Mouse (Mus musculus) cerebellum, postnatal 25 days (tissue): ENCODE data around the gene Ttc38.

Experiments
- DNase-seq, 2 experiments: peaks; one replicate each; pipeline ENCODE4 v3.0.0; 2021; ENCODE audit warnings: mixed read lengths in 2 of 2

The Ttc38 gene

DNA sequence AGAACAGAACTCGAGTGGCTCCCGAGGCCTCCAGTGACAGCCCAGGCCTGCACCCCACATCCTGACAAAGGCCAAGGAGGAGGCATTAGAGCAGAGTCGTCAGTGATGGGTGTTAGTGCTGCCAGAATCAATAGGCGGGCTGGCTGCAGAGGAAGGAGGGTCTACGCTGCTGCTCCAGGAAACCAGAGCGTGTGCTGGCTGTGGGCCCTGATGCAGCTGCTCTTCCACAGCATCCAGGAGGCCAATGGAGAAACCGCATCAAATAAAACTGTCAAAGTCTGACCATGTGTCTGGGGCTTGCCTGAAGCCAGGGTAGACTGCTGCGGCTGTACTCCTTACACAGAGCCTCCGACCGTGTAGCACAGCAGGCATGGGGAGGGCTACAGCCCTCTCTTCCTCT lies 65.0 kb downstream of the Ttc38 start:
- DNase-seq: no peak

DNA sequence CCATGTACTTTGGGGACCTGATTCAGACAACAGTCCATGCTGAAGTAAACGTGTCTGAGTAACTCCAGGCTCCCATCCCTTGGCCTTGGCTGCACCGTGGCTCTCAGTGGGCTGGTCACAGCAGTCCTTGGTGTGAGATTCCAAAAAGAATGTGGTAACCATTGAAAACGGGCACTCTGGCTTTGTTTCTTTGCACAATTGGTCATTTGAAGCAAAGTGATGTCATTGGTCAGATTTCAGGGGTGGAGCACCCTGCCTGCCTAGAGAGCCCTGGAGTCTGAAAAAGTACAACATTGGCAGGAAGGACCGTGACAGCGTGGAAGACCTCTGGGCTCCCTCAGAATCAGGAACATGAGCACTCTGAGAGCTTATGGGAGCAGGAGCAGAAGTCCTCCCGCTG lies 67.3 kb downstream of the Ttc38 start:
- no peak for DNase-seq

DNA sequence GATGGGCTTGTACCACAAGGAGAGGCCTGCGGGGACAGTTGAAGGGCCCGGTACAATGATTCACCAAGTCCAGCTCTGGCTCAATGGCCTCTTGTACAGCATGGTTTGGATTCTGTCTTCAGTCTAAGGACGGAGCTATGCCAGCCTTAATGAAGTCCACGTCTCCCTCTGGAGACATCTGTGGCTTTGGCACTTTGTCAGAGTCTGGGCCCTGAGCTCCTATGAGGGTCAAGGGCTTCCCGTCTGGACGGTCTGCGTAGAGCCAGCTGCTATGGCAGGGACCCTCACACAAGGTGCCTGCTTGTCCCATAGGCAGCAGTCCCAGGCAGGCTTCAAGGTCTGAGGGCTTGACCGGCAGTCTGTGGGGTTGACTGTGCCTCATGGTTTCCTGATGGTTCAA lies 68.2 kb downstream of the Ttc38 start:
- DNase-seq: no peak

DNA sequence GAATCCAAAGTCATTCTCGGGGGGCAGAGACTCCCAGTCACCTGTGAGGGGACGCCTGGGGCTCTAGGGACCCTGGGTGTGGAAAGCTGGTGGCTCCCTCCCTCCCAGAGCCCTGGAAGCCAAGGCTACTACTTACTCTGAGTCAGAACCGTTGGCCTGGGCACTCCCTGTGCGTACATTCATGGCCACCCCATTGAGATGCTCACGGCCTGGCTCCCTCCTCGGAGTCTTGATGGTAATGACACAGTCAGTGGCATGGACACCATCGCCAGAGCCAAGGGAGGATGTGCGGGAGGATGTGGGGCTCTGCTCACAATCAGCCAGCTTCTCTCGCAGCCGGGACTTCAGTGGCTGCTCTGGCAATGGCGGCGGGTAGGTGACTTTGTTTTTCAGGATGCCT lies 68.7 kb downstream of the Ttc38 start:
- DNase-seq: no peak

DNA sequence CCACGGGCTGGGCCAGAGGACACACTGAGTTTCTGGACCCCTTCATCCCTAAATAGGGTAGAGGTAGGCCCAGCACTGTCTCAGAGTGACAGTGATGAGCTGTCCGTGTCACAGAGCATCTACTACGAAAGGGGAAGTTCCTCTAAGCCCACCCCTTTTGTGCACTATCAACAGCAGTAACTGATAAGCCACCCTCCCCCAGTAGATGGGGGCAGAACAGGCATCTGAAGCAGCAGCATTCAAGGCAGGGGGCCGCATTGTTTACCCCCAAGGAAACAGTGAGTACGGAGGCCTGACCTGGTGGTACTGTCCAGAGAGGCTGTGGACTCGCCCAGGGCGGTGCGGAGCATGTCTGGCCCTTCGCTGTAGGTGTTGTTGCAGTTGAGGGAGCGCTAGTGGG lies 70.4 kb downstream of the Ttc38 start:
- DNase-seq: no peak

DNA sequence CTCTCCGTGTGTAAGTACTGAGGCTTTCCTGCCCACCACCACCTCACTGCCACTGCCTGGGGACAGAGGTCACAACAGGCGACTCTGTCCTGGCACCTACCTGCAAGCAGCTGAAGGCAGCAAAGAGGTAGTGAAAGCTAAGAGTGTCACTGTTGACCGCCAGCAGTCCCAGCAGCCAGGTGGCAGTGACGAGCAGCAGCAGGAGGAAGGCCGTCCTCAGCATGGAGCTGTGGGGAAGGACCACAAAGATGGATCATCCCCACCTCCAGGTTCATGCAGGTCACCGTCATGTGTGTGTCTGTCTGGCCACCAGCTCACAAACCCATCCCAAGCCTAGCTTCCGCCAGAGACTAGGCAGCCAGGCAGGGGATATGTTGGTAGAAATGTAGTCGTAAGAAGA lies 71.7 kb downstream of the Ttc38 start:
- DNase-seq: peak in 1 of 2 experiments; percentile 46
